Mouse (Mus musculus) bone marrow, adult 2 months (tissue): ENCODE results near the gene Ubxn6.

Experiments used
- CTCF ChIP-seq: fragments of 200-500 bp; IDR thresholded peaks from 2 replicates; pipeline ENCODE4 v1.5.1; 2011; ENCODE audit warnings: low read length, control low read depth; ENCODE audit not compliant: control insufficient read depth, insufficient read depth
- POLR2A ChIP-seq: fragments of 200-500 bp; IDR thresholded peaks from 2 replicates; pipeline ENCODE4 v1.6.1; 2011; ENCODE audit warnings: low read depth, mild to moderate bottlenecking, control low read depth, low read length, borderline replicate concordance; ENCODE audit not compliant: control insufficient read depth

DNA sequence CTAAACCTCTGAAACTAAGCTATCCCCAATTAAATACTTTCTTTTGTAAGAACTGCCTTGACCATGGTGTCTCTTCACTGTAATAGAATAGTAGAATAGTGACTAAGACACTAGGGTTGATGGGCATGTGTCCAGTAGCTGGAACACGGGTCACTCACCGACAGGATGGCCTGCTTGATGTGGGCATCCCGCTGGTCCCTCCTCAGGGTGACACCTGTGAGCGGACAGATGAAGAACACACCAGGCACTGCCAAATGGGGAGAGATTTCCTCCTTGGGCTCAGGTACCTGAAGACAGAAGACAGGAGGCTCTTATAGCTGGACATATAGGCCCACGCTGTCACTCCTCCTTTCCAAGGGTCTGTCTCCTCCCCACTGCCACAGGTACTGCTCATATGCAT lies 2.6 kb downstream of the Ubxn6 start:
- TF ChIP-seq CTCF (no peak), POLR2A (no peak)
